Mouse (Mus musculus): Measurements from ENCODE around the gene Pdss2.

The Pdss2 gene

GRCm38 (mm10) chr10:43439492-43439941 lies 218.2 kb downstream of the Pdss2 start:
- CTCF ChIA-PET, result interaction anchor here in 3 of 4 experiments (1.0 to 1.8 kb wide), 4 partner anchors 12 to 35 kb away, joined by 3 to 9 read pairs (median 4); no protein-coding TSS in a partner anchor
- POLR2A ChIA-PET, result interaction anchor here in 3 of 4 experiments (0.5 to 2.8 kb wide), 17 partner anchors 9 to 1330 kb away, joined by 3 to 12 read pairs (median 3); partner anchors contain the start of gene Bend3 (in 1 of the 3)

- POLR2A ChIA-PET, result interaction anchor here in 3 of 4 experiments (0.5 to 2.8 kb wide), 15 partner anchors 9 to 1331 kb away, joined by 3 to 12 read pairs (median 3); partner anchors contain the start of gene Bend3 (in 1 of the 3)
- CTCF ChIA-PET, result interaction anchor here in 3 of 4 experiments (1.0 to 1.8 kb wide), 4 partner anchors 12 to 35 kb away, joined by 3 to 9 read pairs (median 4); no protein-coding TSS in a partner anchor
Observed at GRCm38 (mm10) chr10:43440050-43440449, 218.8 kb downstream of the Pdss2 start.

GRCm38 (mm10) chr10:43440981-43441740 lies 219.9 kb downstream of the Pdss2 start:
- CTCF ChIA-PET, result interaction anchor here in 2 of 4 experiments (0.6 to 0.7 kb wide), 2 partner anchors 11 to 1506 kb away, joined by 3 read pairs; no protein-coding TSS in a partner anchor
- POLR2A ChIA-PET, result interaction anchor here in 2 of 4 experiments (0.6 to 2.3 kb wide), 5 partner anchors 8 to 437 kb away, joined by 3 to 12 read pairs (median 3); no protein-coding TSS in a partner anchor

- ChIA-PET CTCF (no interaction called here), POLR2A (interaction anchor here in 1 of 4 experiments (0.6 to 2.2 kb wide), 2 partner anchors 9 to 61 kb away, joined by 3 to 12 read pairs; no protein-coding TSS in a partner anchor)
Observed at GRCm38 (mm10) chr10:43448656-43449055, 227.4 kb downstream of the Pdss2 start.

- ChIA-PET CTCF (interaction anchor here (0.6 to 2.2 kb wide), 25 partner anchors 10 to 736 kb away, joined by 3 to 9 read pairs (median 3); partner anchors contain the start of gene 1700021F05Rik (in 1 of the 4)), POLR2A (interaction anchor here in 2 of 4 experiments (0.6 to 1.9 kb wide), 8 partner anchors 12 to 230 kb away, joined by 3 to 10 read pairs (median 5); partner anchors contain the start of gene Bend3 (in 1 of the 2))
Observed at GRCm38 (mm10) chr10:43451848-43452662, 230.8 kb downstream of the Pdss2 start.

GRCm38 (mm10) chr10:43452663-43452996 lies 231.3 kb downstream of the Pdss2 start:
- ChIA-PET POLR2A (interaction anchor here in 2 of 4 experiments (0.7 to 1.5 kb wide), 5 partner anchors 13 to 231 kb away, joined by 3 to 5 read pairs (median 5); partner anchors contain the start of gene Bend3 (in 1 of the 2)), CTCF (interaction anchor here (0.6 to 2.2 kb wide), 24 partner anchors 9 to 737 kb away, joined by 3 to 9 read pairs (median 3); partner anchors contain the start of gene 1700021F05Rik (in 1 of the 4))

- ChIA-PET CTCF (interaction anchor here in 3 of 4 experiments (0.5 to 0.7 kb wide), 4 partner anchors 9 to 1328 kb away, joined by 3 to 8 read pairs (median 4); no protein-coding TSS in a partner anchor), POLR2A (interaction anchor here in 3 of 4 experiments (0.6 to 1.7 kb wide), 4 partner anchors 9 to 233 kb away, joined by 3 read pairs; partner anchors contain the start of gene Pdss2 (in 1 of the 3))
Observed at GRCm38 (mm10) chr10:43454219-43454618, 232.9 kb downstream of the Pdss2 start.

- CTCF ChIA-PET, result interaction anchor here in 3 of 4 experiments (0.5 to 0.7 kb wide), 4 partner anchors 9 to 1328 kb away, joined by 3 to 8 read pairs (median 4); no protein-coding TSS in a partner anchor
- POLR2A ChIA-PET, result interaction anchor here in 3 of 4 experiments (0.6 to 1.7 kb wide), 4 partner anchors 8 to 234 kb away, joined by 3 to 4 read pairs (median 3); partner anchors contain the start of genes Bend3 (in 1 of the 3) and Pdss2 (in 1 of the 3)
Observed at GRCm38 (mm10) chr10:43454671-43455070, 233.4 kb downstream of the Pdss2 start.

GRCm38 (mm10) chr10:43462821-43463220 lies 241.5 kb downstream of the Pdss2 start:
- CTCF ChIA-PET, result interaction anchor here in 2 of 4 experiments (0.8 to 1.3 kb wide), 2 partner anchors 12 to 15 kb away, joined by 3 to 19 read pairs; partner anchors contain the start of gene Bend3 (in 1 of the 2)
- POLR2A ChIA-PET, result interaction anchor here (0.6 to 3.0 kb wide), 7 partner anchors 8 to 536 kb away, joined by 3 to 9 read pairs (median 3); partner anchors contain the start of gene Bend3 (in 1 of the 4)

GRCm38 (mm10) chr10:43463227-43463626 lies 241.9 kb downstream of the Pdss2 start:
- ChIA-PET CTCF (interaction anchor here in 2 of 4 experiments (0.8 to 1.3 kb wide), 2 partner anchors 12 to 15 kb away, joined by 3 to 19 read pairs; partner anchors contain the start of gene Bend3 (in 1 of the 2)), POLR2A (interaction anchor here (0.6 to 3.0 kb wide), 7 partner anchors 9 to 536 kb away, joined by 3 to 9 read pairs (median 3); partner anchors contain the start of gene Bend3 (in 1 of the 4))

- ChIA-PET POLR2A (interaction anchor here (0.5 to 4.1 kb wide), 17 partner anchors 8 to 769 kb away, joined by 3 to 35 read pairs (median 4); partner anchors contain the start of genes Bend3 (in 2 of the 4) and 1700021F05Rik (in 1 of the 4)), CTCF (interaction anchor here in 1 of 4 experiments (0.7 kb wide), 1 partner anchor 9 kb away, joined by 4 read pairs; no protein-coding TSS in a partner anchor)
Observed at GRCm38 (mm10) chr10:43466223-43466622, 244.9 kb downstream of the Pdss2 start.

- CTCF ChIA-PET, result interaction anchor here in 2 of 4 experiments (0.5 to 1.1 kb wide), 3 partner anchors 9 to 499 kb away, joined by 3 read pairs; no protein-coding TSS in a partner anchor
- POLR2A ChIA-PET, result interaction anchor here in 3 of 4 experiments (0.6 to 4.1 kb wide), 17 partner anchors 9 to 966 kb away, joined by 3 to 35 read pairs (median 4); partner anchors contain the start of genes Bend3 (in 2 of the 3) and Snx3 (in 1 of the 3)
Observed at GRCm38 (mm10) chr10:43467659-43468058, 246.4 kb downstream of the Pdss2 start.

GRCm38 (mm10) chr10:43468293-43468692 lies 247.0 kb downstream of the Pdss2 start:
- POLR2A ChIA-PET, result interaction anchor here in 3 of 4 experiments (0.9 to 4.1 kb wide), 11 partner anchors 9 to 274 kb away, joined by 3 to 35 read pairs (median 3); partner anchors contain the start of gene Bend3 (in 2 of the 3)
- CTCF ChIA-PET, result interaction anchor here in 2 of 4 experiments (0.6 to 1.1 kb wide), 2 partner anchors 88 to 500 kb away, joined by 3 to 18 read pairs; no protein-coding TSS in a partner anchor

GRCm38 (mm10) chr10:43475376-43475775 lies 254.1 kb downstream of the Pdss2 start:
- ChIA-PET POLR2A (interaction anchor here in 3 of 4 experiments (0.6 to 4.6 kb wide), 13 partner anchors 8 to 1472 kb away, joined by 3 to 35 read pairs (median 4); partner anchors contain the start of gene Pdss2 (in 1 of the 3)), CTCF (interaction anchor here (0.6 to 1.2 kb wide), 17 partner anchors 9 to 1908 kb away, joined by 3 to 19 read pairs (median 4); partner anchors contain the start of gene Pdss2 (in 1 of the 4))

GRCm38 (mm10) chr10:43477459-43477858 lies 256.2 kb downstream of the Pdss2 start:
- ChIA-PET POLR2A (interaction anchor here (0.5 to 4.6 kb wide), 42 partner anchors 8 to 472 kb away, joined by 3 to 35 read pairs (median 5); partner anchors contain the start of gene 1700021F05Rik (in 2 of the 4)), CTCF (interaction anchor here in 3 of 4 experiments (1.0 to 1.6 kb wide), 5 partner anchors 10 to 504 kb away, joined by 3 to 5 read pairs (median 3); no protein-coding TSS in a partner anchor)
